Mouse (Mus musculus) hindbrain, embryonic 11.5 days (tissue): ENCODE data around the gene Tor2a. TPM values are rescaled to one million over a fixed set of nuclear protein-coding genes. Genes with fewer than 3 reads are reported as not detected.

ENCODE experiments used
- ATAC-seq: fragments of 200-750 bp; cut with Nextera tagmentation; 2 replicates; pipeline ENCODE4 v1.8.0; 2017; ENCODE audit warnings: mild to moderate bottlenecking, moderate TSS enrichment, moderate library complexity; ENCODE audit not compliant: low FRiP score
- DNase-seq: peaks from one replicate; pipeline ENCODE4 v3.0.0-alpha.2; 2015; ENCODE audit warnings: low spot score
- H3K27ac ChIP-seq: fragments of 300-500 bp; sonication (generic); 2 replicates; pipeline ENCODE4 v1.5.1; 2014; ENCODE audit warnings: mild to moderate bottlenecking, low read depth, low read length
- H3K27me3 ChIP-seq: fragments of 300-500 bp; sonication (generic); 2 replicates; pipeline ENCODE4 v1.6.1; 2014; ENCODE audit warnings: mild to moderate bottlenecking, low read length, moderate library complexity, mixed read lengths; ENCODE audit not compliant: control insufficient read depth, insufficient read depth
- H3K36me3 ChIP-seq: fragments of 300-500 bp; sonication (generic); 2 replicates; pipeline ENCODE4 v1.6.1; 2014; ENCODE audit warnings: mild to moderate bottlenecking, low read length, moderate library complexity, mixed read lengths; ENCODE audit not compliant: control insufficient read depth, insufficient read depth
- H3K4me1 ChIP-seq: fragments of 300-500 bp; sonication (generic); replicated peaks from 2 replicates; pipeline ENCODE4 v1.6.1; 2014; ENCODE audit warnings: low read length, mixed read lengths; ENCODE audit not compliant: control insufficient read depth, insufficient read depth
- H3K4me2 ChIP-seq: fragments of 300-500 bp; sonication (generic); replicated peaks from 2 replicates; pipeline ENCODE4 v1.6.1; 2014; ENCODE audit warnings: mild to moderate bottlenecking, low read depth, low read length
- H3K4me3 ChIP-seq: fragments of 300-500 bp; sonication (generic); 2 replicates; pipeline ENCODE4 v1.5.1; 2014; ENCODE audit warnings: low read depth, low read length
- H3K9ac ChIP-seq: fragments of 300-500 bp; sonication (generic); 2 replicates; pipeline ENCODE4 v1.6.1; 2014; ENCODE audit warnings: low read depth, low read length
- H3K9me3 ChIP-seq: fragments of 300-500 bp; sonication (generic); 2 replicates; pipeline ENCODE4 v1.6.1; 2016; ENCODE audit warnings: low read length; ENCODE audit not compliant: control insufficient read depth
- WGBS: fragments of 180-500 bp; shearing (Covaris S2); extraction: QIAGEN DNeasy Blood & Tissue Kit; methylation state at CpG from one replicate; pipeline ENCODE4 v1.1.7; 2014; 5-methylcytosine and 5-hydroxymethylcytosine counted together
- polyA plus RNA-seq: library from polyadenylated mRNA; unstranded; fragments of >200 nt; fragmentation: Nextera tagmentation; extraction: Ambion mirVana; gene quantifications from 2 replicates; pipeline ENCODE4 v1.2.1, GENCODE M21; 2014

Tor2a gene
- polyA plus RNA-seq: 53.1 and 53.5 TPM in 2 replicates

DNA sequence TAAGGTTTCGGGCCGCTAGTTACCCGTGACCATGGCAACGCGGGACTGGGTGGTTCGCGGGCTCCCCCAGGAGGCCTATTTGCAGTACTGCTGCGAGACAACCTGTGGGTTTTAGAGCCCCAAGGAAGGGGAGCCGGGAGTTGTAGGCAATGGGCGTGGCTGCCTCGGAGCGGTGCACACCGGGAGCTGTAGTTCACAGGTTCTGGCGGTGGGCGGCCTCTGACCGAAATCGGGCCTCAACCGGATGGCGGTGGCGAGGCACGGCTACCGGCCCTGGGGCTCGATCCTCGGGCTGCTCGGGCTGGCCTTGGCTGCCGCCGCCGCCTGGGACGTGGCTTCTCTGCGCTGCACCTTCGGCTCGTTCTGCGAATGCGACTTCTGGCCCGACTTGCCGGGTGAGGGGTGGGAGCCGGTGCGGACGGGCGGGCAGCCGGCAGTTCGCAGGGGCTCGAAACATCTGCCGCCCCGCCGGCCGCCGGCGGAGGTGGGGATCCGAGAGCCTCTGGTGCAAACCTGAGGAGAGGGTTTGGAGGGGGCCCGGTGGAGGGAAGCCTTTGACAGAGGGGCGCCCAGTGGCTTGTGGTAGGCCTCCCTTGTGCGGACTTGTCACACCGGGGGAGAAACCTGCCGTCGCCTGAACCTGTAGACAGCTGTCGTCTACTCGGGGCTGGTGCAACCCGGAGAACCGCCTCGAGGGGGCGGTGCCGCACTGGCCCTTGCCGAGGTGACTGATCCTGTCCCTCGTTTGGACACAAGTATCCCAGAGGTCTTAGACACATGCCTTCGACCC, at the start of gene Tor2a:
Gene Tor2a, plus strand, starts transcription at position 179 of the 790 bp plus-strand sequence.
- Histone ChIP-seq H3K36me3 (no peaks in the 10 kb centered on the region; the same call in 1 of the 2 replicates), H3K4me2 (peak within 1 kb of the TSS; percentile 64), H3K4me1 (peaks cover 3% of the 10 kb centered on the region; the same call in 1 of the 2 replicates), H3K4me3 (peak within 1 kb of the TSS; percentile 69), H3K9me3 (no peaks in the 10 kb centered on the region), H3K27ac (peak within 1 kb of the TSS; percentile 78), H3K27me3 (no peaks in the 10 kb centered on the region), H3K9ac (peak within 1 kb of the TSS; percentile 83)
- DNase-seq: peak; percentile 98
- WGBS: under 1% methylated on average over 66 of the region's 66 CpGs
- ATAC-seq: peak; percentile 92

DNA sequence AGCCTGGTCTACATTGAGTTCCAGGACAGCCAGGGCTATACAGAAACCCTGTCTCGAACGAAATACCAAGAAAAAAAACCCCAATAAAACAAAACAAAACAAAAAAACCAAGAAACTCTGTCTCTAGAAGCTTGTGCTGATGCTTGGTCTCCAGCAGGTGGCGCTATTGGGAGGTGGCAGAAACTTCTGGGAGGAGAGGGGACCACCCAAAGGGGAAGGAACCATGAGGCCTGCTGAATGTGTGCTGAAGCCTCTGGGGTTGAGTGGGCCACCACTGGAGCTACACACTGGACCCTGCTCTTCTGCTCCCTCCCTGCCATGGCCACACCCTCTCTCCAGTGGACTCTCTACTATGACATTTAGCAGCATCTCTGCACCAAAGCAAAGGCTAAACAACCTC, 48.4 kb upstream of the Tor2a start:
- Histone ChIP-seq H3K27me3 (no peaks in the 10 kb centered on the region), H3K27ac (no peak overlapping the region), H3K4me3 (no peak overlapping the region), H3K9me3 (no peaks in the 10 kb centered on the region), H3K36me3 (peaks cover 7% of the 10 kb centered on the region), H3K4me1 (peaks cover 5% of the 10 kb centered on the region; the same call in 1 of the 2 replicates), H3K9ac (no peak overlapping the region), H3K4me2 (no peak overlapping the region)
- DNase-seq (peak; percentile 86), ATAC-seq (no peak)
- 49% methylated on average over 3 of the region's 3 CpGs for WGBS

DNA sequence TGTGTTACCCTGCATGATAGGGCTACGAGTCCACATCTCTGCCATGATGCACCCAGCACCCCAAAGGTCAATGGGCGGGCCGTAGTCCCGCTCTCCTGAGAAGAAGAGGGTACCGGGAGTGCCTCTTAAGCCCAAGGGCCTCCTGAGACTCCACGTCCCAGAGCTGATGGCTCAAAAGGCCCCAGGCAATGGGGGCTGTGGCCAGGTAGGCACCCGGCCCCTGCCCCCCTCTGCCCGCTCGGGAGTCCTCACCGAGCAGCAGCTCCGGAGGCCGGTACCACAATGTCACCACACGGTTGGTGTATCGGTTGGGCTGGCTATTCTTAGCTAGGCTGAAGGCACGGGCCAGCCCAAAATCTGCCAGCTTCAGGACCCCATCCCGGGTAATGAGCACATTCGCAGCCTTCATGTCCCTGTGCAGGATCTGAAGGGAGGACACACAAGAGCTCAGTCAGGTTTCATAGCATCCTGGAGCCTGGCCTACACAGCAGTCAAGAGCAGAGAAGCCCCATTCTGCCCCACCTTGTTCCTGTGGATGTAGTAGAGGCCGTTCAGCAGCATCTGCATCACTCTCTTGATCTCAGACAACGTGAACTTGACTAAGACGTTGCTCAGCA, 47.4 kb upstream of the Tor2a start:
- H3K36me3 ChIP-seq: peaks cover 7% of the 10 kb centered on the region
- no peaks in the 10 kb centered on the region for H3K9me3 ChIP-seq
- ATAC-seq (no peak), DNase-seq (no peak)
- WGBS: 91% methylated on average over 20 of the region's 20 CpGs
- H3K27me3 ChIP-seq: no peaks in the 10 kb centered on the region
- no peak overlapping the region for H3K4me3 ChIP-seq
- H3K4me2 ChIP-seq: no peak overlapping the region
- H3K27ac ChIP-seq: no peak overlapping the region
- peaks cover 5% of the 10 kb centered on the region; the same call in 1 of the 2 replicates for H3K4me1 ChIP-seq
- H3K9ac ChIP-seq: no peak overlapping the region

DNA sequence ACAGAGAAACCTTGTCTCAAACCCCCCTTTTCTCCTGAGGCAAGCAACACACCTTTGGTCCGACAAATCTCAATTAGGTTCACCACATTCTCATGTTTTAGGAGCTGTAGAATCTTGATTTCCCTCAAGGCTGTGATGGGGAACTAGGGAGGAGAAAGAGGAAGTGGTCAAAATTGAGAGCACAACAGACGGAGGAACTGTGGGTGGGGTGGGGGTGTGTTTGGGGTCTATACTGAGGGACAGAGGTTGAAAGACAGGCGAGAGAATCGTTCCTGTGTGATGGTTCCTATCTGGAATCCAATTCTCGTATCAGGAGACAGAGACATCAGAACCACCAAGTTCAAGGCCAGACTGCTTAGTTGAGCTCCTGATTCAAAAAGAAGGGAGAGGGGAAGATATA, 46.6 kb upstream of the Tor2a start:
- no peak overlapping the region for H3K4me2 ChIP-seq

DNA sequence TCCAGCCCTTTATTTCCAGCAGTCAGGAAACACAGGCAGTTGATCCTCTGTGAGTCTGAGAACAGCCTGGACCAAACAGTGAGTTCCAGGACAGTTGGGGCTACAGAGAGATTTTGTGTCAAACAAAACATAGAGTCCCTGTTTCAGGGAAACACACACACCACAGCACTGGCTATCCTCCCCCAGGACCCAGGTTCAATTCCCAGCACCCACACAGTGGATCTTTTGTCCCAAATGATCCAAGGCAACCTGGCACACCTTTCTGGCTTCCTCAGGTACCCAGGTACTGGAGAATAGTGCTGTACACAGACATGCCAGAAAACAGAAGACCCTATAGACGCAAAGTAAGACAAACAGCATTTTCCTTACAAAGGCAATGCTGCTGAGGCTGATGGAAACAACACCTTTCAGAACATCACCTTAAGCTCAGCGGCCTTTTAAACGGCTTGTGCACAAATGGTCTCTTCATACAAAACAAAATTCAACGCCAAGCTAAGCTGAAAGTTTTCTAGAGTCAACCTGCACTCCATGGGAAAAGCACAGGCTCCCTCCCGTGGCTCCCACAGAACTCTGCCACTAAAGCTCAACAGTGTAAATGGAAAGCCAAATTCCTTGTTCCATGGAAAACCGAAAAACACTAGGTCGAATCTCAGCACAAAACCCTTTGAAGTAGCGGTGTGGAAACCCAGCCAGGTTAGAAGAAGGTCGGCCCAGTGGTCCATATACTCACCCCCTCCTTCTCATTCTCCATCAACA, 45.6 kb upstream of the Tor2a start:
- H3K4me2 ChIP-seq: peak overlapping the region; percentile 90
- H3K9me3 ChIP-seq: no peaks in the 10 kb centered on the region
- peak overlapping the region; percentile 91 for H3K9ac ChIP-seq
- peaks cover 7% of the 10 kb centered on the region for H3K36me3 ChIP-seq
- peak overlapping the region; percentile 93 for H3K4me3 ChIP-seq
- ATAC-seq (no peak; the same call in 1 of the 2 replicates), DNase-seq (no peak)
- no peaks in the 10 kb centered on the region for H3K27me3 ChIP-seq
- WGBS: 30% methylated on average over 9 of the region's 9 CpGs
- H3K27ac ChIP-seq: peak overlapping the region; percentile 99; the same call in 1 of the 2 replicates
- peaks cover 5% of the 10 kb centered on the region; the same call in 1 of the 2 replicates for H3K4me1 ChIP-seq

More for the DNA sequence above, 46.6 kb upstream of the Tor2a start:
- no peak overlapping the region for H3K9ac ChIP-seq
- H3K9me3 ChIP-seq: no peaks in the 10 kb centered on the region
- no peak overlapping the region for H3K27ac ChIP-seq
- no peak overlapping the region for H3K4me3 ChIP-seq
- DNase-seq (no peak), ATAC-seq (no peak)
- no peaks in the 10 kb centered on the region for H3K27me3 ChIP-seq
- WGBS: 88% methylated on average over 5 of the region's 5 CpGs
- peaks cover 5% of the 10 kb centered on the region; the same call in 1 of the 2 replicates for H3K4me1 ChIP-seq
- H3K36me3 ChIP-seq: peaks cover 7% of the 10 kb centered on the region

DNA sequence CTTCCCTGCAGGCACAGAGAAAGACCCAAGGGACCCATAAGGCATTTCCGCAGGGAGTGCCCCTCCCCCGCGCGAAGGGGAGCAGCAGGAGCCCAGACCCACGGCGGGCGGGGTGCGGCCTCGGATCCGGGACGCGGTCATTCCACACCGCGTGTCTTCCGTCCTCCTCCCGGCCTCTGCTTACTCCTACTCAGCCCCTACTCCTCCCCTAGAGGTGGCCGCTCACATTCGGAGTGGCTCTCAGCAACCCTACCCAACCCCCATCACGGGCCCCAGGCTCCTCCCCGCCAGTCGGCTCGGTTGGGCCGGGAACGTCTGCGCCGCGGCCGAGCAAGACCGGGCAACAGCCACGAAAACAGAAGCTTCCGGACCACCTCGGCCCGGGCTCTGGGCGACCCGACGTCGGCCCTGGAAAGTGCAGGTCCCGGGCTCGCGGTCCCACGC, 44.9 kb upstream of the Tor2a start:
- peak overlapping the region; percentile 93 for H3K4me3 ChIP-seq
- ATAC-seq (peak; percentile 58), DNase-seq (peak; percentile 60)
- no peaks in the 10 kb centered on the region for H3K9me3 ChIP-seq
- peaks cover 7% of the 10 kb centered on the region for H3K36me3 ChIP-seq
- no peaks in the 10 kb centered on the region for H3K27me3 ChIP-seq
- under 1% methylated on average over 41 of the region's 41 CpGs for WGBS
- peak overlapping the region; percentile 90 for H3K4me2 ChIP-seq
- peaks cover 5% of the 10 kb centered on the region; the same call in 1 of the 2 replicates for H3K4me1 ChIP-seq
- H3K27ac ChIP-seq: peak overlapping the region; percentile 99
- peak overlapping the region; percentile 91 for H3K9ac ChIP-seq

DNA sequence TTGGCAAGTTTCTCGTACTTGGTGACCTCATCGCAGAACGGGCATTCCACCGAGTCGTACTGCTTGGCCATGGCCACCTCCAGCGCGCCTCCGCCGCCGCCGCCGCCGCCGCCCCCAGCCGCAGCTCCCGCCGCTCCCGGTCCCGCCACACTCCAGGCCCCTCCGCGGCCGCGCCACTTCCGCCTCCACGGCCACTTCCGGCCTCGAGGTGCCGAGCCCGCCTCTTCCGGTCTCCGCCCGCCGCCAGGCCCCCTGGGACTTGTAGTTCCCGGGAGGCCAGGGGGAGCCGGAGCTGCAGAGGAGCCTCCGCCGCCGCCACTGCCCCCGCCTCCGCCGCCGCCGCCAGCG, 44.5 kb upstream of the Tor2a start:
- DNase-seq (peak; percentile 97), ATAC-seq (peak; percentile 91)
- H3K9ac ChIP-seq: peak overlapping the region; percentile 91
- under 1% methylated on average over 26 of the region's 44 CpGs for WGBS
- peaks cover 5% of the 10 kb centered on the region; the same call in 1 of the 2 replicates for H3K4me1 ChIP-seq
- peak overlapping the region; percentile 93 for H3K4me3 ChIP-seq
- no peaks in the 10 kb centered on the region for H3K27me3 ChIP-seq
- H3K36me3 ChIP-seq: peaks cover 7% of the 10 kb centered on the region
- peak overlapping the region; percentile 90 for H3K4me2 ChIP-seq
- no peaks in the 10 kb centered on the region for H3K9me3 ChIP-seq
- H3K27ac ChIP-seq: peak overlapping the region; percentile 99
